Mouse (Mus musculus) megakaryocyte, embryonic 14.5 days (primary cell): Measurements from ENCODE around the gene Gm12794.

Experiments
- FLI1 ChIP-seq: IDR thresholded peaks from 2 replicates; pipeline ENCODE4 v1.6.1; 2012; ENCODE audit warnings: low read length, inconsistent platforms, mixed read lengths
- GATA1 ChIP-seq: IDR thresholded peaks from 3 replicates; pipeline ENCODE4 v1.6.1; 2012; ENCODE audit warnings: mixed read lengths, low read length, inconsistent platforms, borderline replicate concordance

DNA sequence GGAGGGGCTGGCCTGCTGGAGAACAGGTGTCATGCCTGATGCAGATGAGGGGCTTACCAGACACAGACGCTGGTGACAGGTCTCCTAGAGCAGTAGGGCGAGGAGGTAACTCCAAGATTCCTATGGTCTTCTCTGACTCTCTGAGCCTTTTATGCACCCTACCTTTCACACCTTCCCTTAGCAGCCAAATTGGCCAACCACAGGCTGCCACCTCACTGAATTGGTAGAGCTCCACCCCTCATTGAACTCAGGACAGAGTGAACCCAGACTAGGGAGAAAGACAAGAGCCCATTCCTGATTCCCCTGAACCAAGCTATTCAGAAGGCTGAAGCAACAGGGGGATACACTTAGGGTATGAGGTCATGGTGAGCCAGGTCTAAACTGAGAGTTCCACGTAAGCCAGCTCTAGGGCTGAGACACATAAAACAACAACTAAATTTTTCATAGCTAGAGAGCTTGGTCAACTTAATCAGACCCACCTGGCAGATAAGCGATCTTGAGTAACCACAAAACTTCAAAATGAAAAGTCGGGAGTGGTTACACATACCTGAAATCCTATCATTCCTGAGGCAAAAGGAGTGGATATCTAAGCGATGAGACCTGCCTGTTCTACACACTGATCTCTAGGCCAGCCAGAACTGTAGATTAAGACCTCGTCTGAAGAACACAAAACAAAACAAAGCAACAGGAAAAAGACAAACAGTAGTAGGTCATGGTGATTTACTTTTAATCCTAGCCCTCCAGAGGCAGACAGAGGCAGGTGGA, 46.4 kb upstream of the Gm12794 start, which contains the start of gene C130073F10Rik:
- no peak for TF ChIP-seq GATA1
- no peak for TF ChIP-seq FLI1
